Comparison of ENCODE assay signal across 13 mouse cellular contexts in the genomic region with DNA sequence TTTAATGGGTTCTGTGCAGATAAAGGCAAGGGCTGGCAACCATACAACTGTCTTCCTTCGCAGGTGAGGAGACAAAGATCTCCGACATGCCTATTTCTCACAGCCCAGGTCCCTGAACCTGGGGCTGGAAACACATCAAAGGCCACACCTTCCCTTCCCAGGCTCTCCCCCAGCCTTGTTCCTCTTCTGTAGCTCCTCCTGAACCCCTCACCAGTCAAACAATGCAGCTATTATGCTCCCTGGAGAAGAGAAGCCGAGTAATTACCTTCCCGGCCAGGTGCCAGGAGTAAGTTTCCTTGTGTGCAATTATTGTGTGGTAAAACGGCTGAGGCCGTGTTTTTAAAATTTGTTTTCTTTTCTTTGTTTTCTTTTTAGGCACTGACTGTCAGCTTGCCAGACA.
DNase-seq lines count a peak whose midpoint lies in the region; ATAC-seq and TF ChIP-seq lines count a peak whose summit lies in the region.
"Had no signal": no experiment of that assay in that cellular context is flagged by ENCODE, and none has a peak within 500 bp of the region (broad histone marks: within the 10 kb centered on the region; RNA-seq: fewer than 3 reads in every experiment).

No protein-coding gene starts in this region.

- TF ChIP-seq CTCF in forebrain, postnatal 0 days (IDR thresholded peaks at IDR 0.05; ENCODE audit: low read depth): no peak

- H3K9me3 ChIP-seq in forebrain, embryonic 13.5 days (replicated peaks): no peaks in the 10 kb centered on the region; the same call in 1 of the 2 replicates
- no peaks in the 10 kb centered on the region for H3K9me3 ChIP-seq in forebrain, embryonic 15.5 days
- H3K9me3 ChIP-seq in lung, embryonic 15.5 days: no peaks in the 10 kb centered on the region
- no peaks in the 10 kb centered on the region for H3K9me3 ChIP-seq in forebrain, postnatal 0 days (ENCODE audit: low read length)
- H3K9me3 ChIP-seq in stomach, embryonic 15.5 days: no peaks in the 10 kb centered on the region
- H3K9me3 ChIP-seq: liver, embryonic 13.5 days had no signal

- H3K4me2 ChIP-seq in forebrain, embryonic 13.5 days: 0 out of 2 replicates have a peak overlapping the region, but pooled peaks have one; percentile 3
- no peak overlapping the region for H3K4me2 ChIP-seq in forebrain, embryonic 15.5 days (replicated peaks)
- peak overlapping the region; percentile 23; the same call in 1 of the 2 replicates for H3K4me2 ChIP-seq in lung, embryonic 15.5 days
- H3K4me2 ChIP-seq in forebrain, postnatal 0 days (ENCODE audit: low read depth): no peak overlapping the region
- 0 out of 2 replicates have a peak overlapping the region, but pooled peaks have one; percentile 0 for H3K4me2 ChIP-seq in stomach, embryonic 15.5 days
- H3K4me2 ChIP-seq: liver, embryonic 13.5 days had no signal

- no peak overlapping the region for H3K4me3 ChIP-seq in forebrain, embryonic 13.5 days
- no peak overlapping the region for H3K4me3 ChIP-seq in forebrain, embryonic 15.5 days
- H3K4me3 ChIP-seq in lung, embryonic 15.5 days: no peak overlapping the region
- H3K4me3 ChIP-seq in forebrain, postnatal 0 days (ENCODE audit: low read depth, low read length): no peak overlapping the region
- no peak overlapping the region for H3K4me3 ChIP-seq in stomach, embryonic 15.5 days (replicated peaks)
- H3K4me3 ChIP-seq: liver, embryonic 13.5 days; myocyte had no signal

- ATAC-seq in forebrain, embryonic 13.5 days: no peak
- ATAC-seq in forebrain, embryonic 15.5 days (replicated peaks): no peak
- ATAC-seq in lung, embryonic 15.5 days (ENCODE audit: borderline replicate concordance, extremely low read depth, low FRiP score, low TSS enrichment): no peak
- ATAC-seq in forebrain, postnatal 0 days: no peak
- ATAC-seq in stomach, embryonic 15.5 days (ENCODE audit: insufficient read depth, low FRiP score, low read depth): no peak; the same call in 1 of the 2 replicates

- 33% methylated on average over 6 of the region's 6 CpGs for WGBS in forebrain, embryonic 13.5 days
- WGBS in forebrain, embryonic 15.5 days: 15% methylated on average over 6 of the region's 6 CpGs
- WGBS in lung, embryonic 15.5 days: 22% methylated on average over 6 of the region's 6 CpGs
- 29% methylated on average over 6 of the region's 6 CpGs for WGBS in forebrain, postnatal 0 days
- 47% methylated on average over 6 of the region's 6 CpGs for WGBS in stomach, embryonic 15.5 days

- H3K27me3 ChIP-seq in forebrain, embryonic 13.5 days: no peaks in the 10 kb centered on the region
- no peaks in the 10 kb centered on the region for H3K27me3 ChIP-seq in forebrain, embryonic 15.5 days
- H3K27me3 ChIP-seq in lung, embryonic 15.5 days: no peaks in the 10 kb centered on the region
- H3K27me3 ChIP-seq in forebrain, postnatal 0 days (ENCODE audit: insufficient read depth, low read length): no peaks in the 10 kb centered on the region
- H3K27me3 ChIP-seq in stomach, embryonic 15.5 days (replicated peaks): no peaks in the 10 kb centered on the region
- H3K27me3 ChIP-seq: liver, embryonic 13.5 days had no signal

- peaks cover 11% of the 10 kb centered on the region for H3K4me1 ChIP-seq in forebrain, embryonic 13.5 days
- peaks cover 2% of the 10 kb centered on the region; the same call in 1 of the 2 replicates for H3K4me1 ChIP-seq in forebrain, embryonic 15.5 days
- peaks cover 12% of the 10 kb centered on the region for H3K4me1 ChIP-seq in lung, embryonic 15.5 days
- H3K4me1 ChIP-seq in forebrain, postnatal 0 days (ENCODE audit: insufficient read depth): no peaks in the 10 kb centered on the region
- H3K4me1 ChIP-seq in stomach, embryonic 15.5 days: no peaks in the 10 kb centered on the region
- H3K4me1 ChIP-seq: liver, embryonic 13.5 days had no signal

- no peak overlapping the region for H3K27ac ChIP-seq in forebrain, embryonic 13.5 days
- no peak overlapping the region for H3K27ac ChIP-seq in forebrain, embryonic 15.5 days (replicated peaks)
- H3K27ac ChIP-seq in lung, embryonic 15.5 days: no peak overlapping the region
- no peak overlapping the region for H3K27ac ChIP-seq in forebrain, postnatal 0 days (ENCODE audit: low read depth, low read length)
- H3K27ac ChIP-seq in stomach, embryonic 15.5 days: no peak overlapping the region
- H3K27ac ChIP-seq: liver, embryonic 13.5 days had no signal

- no peak overlapping the region for H3K9ac ChIP-seq in forebrain, embryonic 13.5 days
- no peak overlapping the region for H3K9ac ChIP-seq in forebrain, embryonic 15.5 days (replicated peaks)
- H3K9ac ChIP-seq in lung, embryonic 15.5 days: no peak overlapping the region
- H3K9ac ChIP-seq in forebrain, postnatal 0 days: no peak overlapping the region
- no peak overlapping the region for H3K9ac ChIP-seq in stomach, embryonic 15.5 days
- H3K9ac ChIP-seq: liver, embryonic 13.5 days had no signal

- H3K36me3 ChIP-seq in forebrain, embryonic 13.5 days (ENCODE audit: poor library complexity, severe bottlenecking): no peaks in the 10 kb centered on the region
- H3K36me3 ChIP-seq in forebrain, embryonic 15.5 days: no peaks in the 10 kb centered on the region
- H3K36me3 ChIP-seq in lung, embryonic 15.5 days: no peaks in the 10 kb centered on the region
- no peaks in the 10 kb centered on the region for H3K36me3 ChIP-seq in forebrain, postnatal 0 days (ENCODE audit: insufficient read depth)
- H3K36me3 ChIP-seq in stomach, embryonic 15.5 days: no peaks in the 10 kb centered on the region
- H3K36me3 ChIP-seq: G1E; liver, embryonic 13.5 days had no signal

- DNase-seq in lung, postnatal 36 days: no peak
- peak; percentile 17 for DNase-seq in forebrain, postnatal 0 days
- no peak for DNase-seq in spleen, postnatal 4 days (ENCODE audit: low spot score in 2 of 2)
- DNase-seq in urinary bladder, postnatal 36 days (ENCODE audit: low spot score in 2 of 2): no peak
- DNase-seq: cerebellum, postnatal 36 days; layer of hippocampus, postnatal 36 days; liver, embryonic 13.5 days had no signal

Comparison
In these comparisons a context has a peak if more than half of its experiments do, and no peak if none do; other contexts are left out.
1. H3K4me2 ChIP-seq: peak in forebrain, embryonic 13.5 days (single experiment), lung, embryonic 15.5 days (single experiment) and stomach, embryonic 15.5 days (single experiment); none in forebrain, embryonic 15.5 days (single experiment) and forebrain, postnatal 0 days (single experiment).